In the genomic region with DNA sequence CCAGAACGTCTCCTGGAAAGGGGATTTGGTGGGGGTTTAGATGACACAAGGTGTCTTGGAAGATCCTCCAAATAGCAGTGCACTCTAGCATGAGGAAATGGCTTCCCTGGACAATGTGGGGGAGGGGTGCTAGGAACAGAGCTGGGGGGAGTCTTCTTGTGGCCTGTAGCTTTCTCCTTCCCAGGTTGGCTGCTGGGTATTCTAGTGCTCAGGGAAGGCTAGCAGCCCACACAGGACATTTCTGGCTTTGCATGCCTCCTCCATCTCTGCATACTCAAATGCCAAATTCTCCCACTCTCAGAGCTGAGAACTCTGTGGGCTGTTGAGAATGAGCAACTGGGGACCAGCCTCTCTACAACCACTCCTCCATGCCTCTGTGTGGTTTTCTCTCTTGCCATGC, we compare ENCODE assay signal across 24 mouse cellular contexts.
DNase-seq lines count a peak whose midpoint lies in the region; ATAC-seq lines count a peak whose summit lies in the region.
"Had no signal": no experiment of that assay in that cellular context is flagged by ENCODE, and none has a peak within 500 bp of the region (broad histone marks: within the 10 kb centered on the region; RNA-seq: fewer than 3 reads in every experiment).

No protein-coding gene starts in this region.

- H3K4me3 ChIP-seq in neural tube, embryonic 15.5 days (replicated peaks) = no peak overlapping the region
- H3K4me3 ChIP-seq: embryonic facial prominence, embryonic 10.5 days; heart, embryonic 10.5 days; limb, embryonic 12.5 days; liver, embryonic 12.5 days; midbrain, embryonic 15.5 days; myocyte had no signal

- 33% methylated on average over 1 of the region's 1 CpGs for WGBS in neural tube, embryonic 15.5 days

- no peak overlapping the region for H3K27ac ChIP-seq in neural tube, embryonic 15.5 days (replicated peaks)
- H3K27ac ChIP-seq: embryonic facial prominence, embryonic 10.5 days; heart, embryonic 10.5 days; limb, embryonic 12.5 days; liver, embryonic 12.5 days; midbrain, embryonic 15.5 days had no signal

- peak; percentile 99 for ATAC-seq in frontal cortex, adult (ENCODE audit: low TSS enrichment)
- ATAC-seq in neural tube, embryonic 15.5 days (ENCODE audit: low FRiP score) = no peak
- no peak for ATAC-seq in inflammation-experienced regulatory T-cells, adult 6 months
- ATAC-seq: liver, embryonic 12.5 days; midbrain, embryonic 15.5 days had no signal

- no peaks in the 10 kb centered on the region for H3K27me3 ChIP-seq in neural tube, embryonic 15.5 days (replicated peaks)
- H3K27me3 ChIP-seq: CH12.LX; limb, embryonic 12.5 days; liver, embryonic 12.5 days; midbrain, embryonic 15.5 days had no signal

- H3K36me3 ChIP-seq in neural tube, embryonic 15.5 days = no peaks in the 10 kb centered on the region
- H3K36me3 ChIP-seq: embryonic facial prominence, embryonic 10.5 days; heart, embryonic 10.5 days; limb, embryonic 12.5 days; liver, embryonic 12.5 days; midbrain, embryonic 15.5 days had no signal

- no peaks in the 10 kb centered on the region for H3K4me1 ChIP-seq in neural tube, embryonic 15.5 days
- H3K4me1 ChIP-seq: liver, embryonic 12.5 days had no signal

- H3K4me2 ChIP-seq in neural tube, embryonic 15.5 days = no peak overlapping the region
- H3K4me2 ChIP-seq: limb, embryonic 12.5 days; liver, embryonic 12.5 days; midbrain, embryonic 15.5 days had no signal

- no peaks in the 10 kb centered on the region for H3K9me3 ChIP-seq in neural tube, embryonic 15.5 days (replicated peaks)
- H3K9me3 ChIP-seq: embryonic facial prominence, embryonic 10.5 days; heart, embryonic 10.5 days; limb, embryonic 12.5 days; liver, embryonic 12.5 days; midbrain, embryonic 15.5 days had no signal

- no peak overlapping the region for H3K9ac ChIP-seq in neural tube, embryonic 15.5 days (replicated peaks)
- H3K9ac ChIP-seq: limb, embryonic 12.5 days; liver, embryonic 12.5 days; midbrain, embryonic 15.5 days had no signal

- peak; percentile 40 to 71 for DNase-seq in layer of hippocampus, adult 18-20 months (ENCODE audit: low spot score in 2 of 2)
- DNase-seq in layer of hippocampus, postnatal 36 days = no peak
- peak; percentile 72 to 81 for DNase-seq in left cerebral cortex, adult 9 months (ENCODE audit: low spot score in 2 of 2)
- DNase-seq in right cerebral cortex, postnatal 14 days = peak; percentile 30
- DNase-seq in cerebellum, adult 9-10 months = no peak
- DNase-seq: adrenal gland, postnatal 25 days; cerebellum, adult 11-12 months; gastrocnemius, postnatal 36 days; heart, postnatal 10 days; kidney, adult 9 months; kidney, postnatal 25 days; lung, adult 2 months; lung, postnatal 36 days; thymus, postnatal 4 days had no signal

Comparison
In these comparisons a context has a peak if more than half of its experiments do, and no peak if none do; other contexts are left out.
1. DNase-seq: peak in layer of hippocampus, adult 18-20 months (2 of 2), left cerebral cortex, adult 9 months (2 of 2) and right cerebral cortex, postnatal 14 days (single experiment); none in layer of hippocampus, postnatal 36 days (0 of 2) and cerebellum, adult 9-10 months (single experiment).